Mouse (Mus musculus): ENCODE measurements at regions not wholly inside any gene's neighbourhood (a gene's known extent, or its start where the extent isn't known, plus 50 kb on each side); places are given as distances from the start of the nearest gene placed in this dataset.
A peak's percentile ranks its signal among the peaks of the same experiment; 100 is the strongest.
"Not testable (repeated sequence)": the region's sequence is repeated elsewhere in the genome, so short reads cannot be mapped to it uniquely, and the experiment has no call there.

- intact Hi-C loops (cut with DNase I), result not testable (repeated sequence)
- DNase-seq (ENCODE audit: extremely low spot score in 1 of 2, low spot score in 2 of 2), result peak in 1 of 2 experiments; percentile 2
These were observed 95.1 kb downstream of the Stard3nl start for GRCm38 (mm10) chr13:19300320-19301011.

GRCm38 (mm10) chr13:19296325-19296724 lies 99.3 kb downstream of the Stard3nl start:
- intact Hi-C loops (cut with DNase I), result no loop called here
- no peak for DNase-seq (ENCODE audit: extremely low spot score in 1 of 2, low spot score in 2 of 2)

GRCm38 (mm10) chr13:19293041-19293440 lies 102.6 kb downstream of the Stard3nl start:
- intact Hi-C loops (cut with DNase I), result no loop called here
- DNase-seq (ENCODE audit: extremely low spot score in 1 of 2, low spot score in 2 of 2), result no peak

- DNase-seq (ENCODE audit: extremely low spot score in 1 of 2, low spot score in 2 of 2), result no peak
These were observed 112.4 kb downstream of the Stard3nl start for GRCm38 (mm10) chr13:19283161-19283560.

GRCm38 (mm10) chr13:19272548-19273295 lies 122.9 kb downstream of the Stard3nl start:
- DNase-seq (ENCODE audit: extremely low spot score in 1 of 2, low spot score in 2 of 2); intact Hi-C loops (cut with DNase I): not testable (repeated sequence)

More at GRCm38 (mm10) chr13:19283161-19283560, 112.4 kb downstream of the Stard3nl start:
- intact Hi-C loops (cut with DNase I), result no loop called here

GRCm38 (mm10) chr13:19264996-19265395 lies 130.6 kb downstream of the Stard3nl start:
- not testable (repeated sequence) for DNase-seq (ENCODE audit: extremely low spot score in 1 of 2, low spot score in 2 of 2)

GRCm38 (mm10) chr13:19246558-19246957 lies 149.0 kb downstream of the Stard3nl start:
- intact Hi-C loops (cut with DNase I); DNase-seq (ENCODE audit: extremely low spot score in 1 of 2, low spot score in 2 of 2): not testable (repeated sequence)

More at GRCm38 (mm10) chr13:19264996-19265395, 130.6 kb downstream of the Stard3nl start:
- intact Hi-C loops (cut with DNase I), result not testable (repeated sequence)

- DNase-seq (ENCODE audit: extremely low spot score in 1 of 2, low spot score in 2 of 2); intact Hi-C loops (cut with DNase I): not testable (repeated sequence)
These were observed 153.0 kb downstream of the Stard3nl start for GRCm38 (mm10) chr13:19242580-19242979.

- peak in 1 of 2 experiments; percentile 18 for DNase-seq (ENCODE audit: extremely low spot score in 1 of 2, low spot score in 2 of 2)
- intact Hi-C loops (cut with DNase I), result no loop called here
These were observed 159.3 kb downstream of the Stard3nl start for GRCm38 (mm10) chr13:19236340-19236739.

- no peak for DNase-seq (ENCODE audit: extremely low spot score in 1 of 2, low spot score in 2 of 2)
- intact Hi-C loops (cut with DNase I), result no loop called here
These were observed 160.8 kb downstream of the Stard3nl start for GRCm38 (mm10) chr13:19234700-19235374.

- not testable (repeated sequence) for DNase-seq (ENCODE audit: extremely low spot score in 1 of 2, low spot score in 2 of 2)
These were observed 175.6 kb downstream of the Stard3nl start for GRCm38 (mm10) chr13:19220004-19220403.

GRCm38 (mm10) chr13:19219383-19219991 lies 176.1 kb downstream of the Stard3nl start:
- DNase-seq (ENCODE audit: extremely low spot score in 1 of 2, low spot score in 2 of 2); intact Hi-C loops (cut with DNase I): not testable (repeated sequence)

More at GRCm38 (mm10) chr13:19220004-19220403, 175.6 kb downstream of the Stard3nl start:
- intact Hi-C loops (cut with DNase I), result not testable (repeated sequence)

- intact Hi-C loops (cut with DNase I), result no loop called here
- no peak for DNase-seq (ENCODE audit: extremely low spot score in 1 of 2, low spot score in 2 of 2)
These were observed 190.9 kb downstream of the Stard3nl start for GRCm38 (mm10) chr13:19204669-19205068.

GRCm38 (mm10) chr13:19202320-19202719 lies 193.3 kb downstream of the Stard3nl start:
- DNase-seq (ENCODE audit: extremely low spot score in 1 of 2, low spot score in 2 of 2); intact Hi-C loops (cut with DNase I): not testable (repeated sequence)
